Mouse (Mus musculus) cerebellum, adult 2 months (tissue): ENCODE data around the gene Clip4.

ENCODE experiments used
- CTCF ChIP-seq: fragments of 200-500 bp; IDR thresholded peaks from 2 replicates; pipeline ENCODE4 v1.5.1; 2011; ENCODE audit warnings: low read depth, mild to moderate bottlenecking, control low read depth, low read length, moderate library complexity, borderline replicate concordance; ENCODE audit not compliant: insufficient read depth
- POLR2A ChIP-seq: fragments of 200-500 bp; IDR thresholded peaks from 2 replicates; pipeline ENCODE4 v1.6.1; 2011; ENCODE audit warnings: low read length, control low read depth, borderline replicate concordance; ENCODE audit not compliant: insufficient read depth

GRCm38 (mm10) chr17:71913188-71913587 lies 144.9 kb downstream of the Clip4 start:
- no peak for TF ChIP-seq CTCF
- TF ChIP-seq POLR2A, result no peak
